11 mouse cellular contexts compared by ENCODE assay signal in the genomic region with DNA sequence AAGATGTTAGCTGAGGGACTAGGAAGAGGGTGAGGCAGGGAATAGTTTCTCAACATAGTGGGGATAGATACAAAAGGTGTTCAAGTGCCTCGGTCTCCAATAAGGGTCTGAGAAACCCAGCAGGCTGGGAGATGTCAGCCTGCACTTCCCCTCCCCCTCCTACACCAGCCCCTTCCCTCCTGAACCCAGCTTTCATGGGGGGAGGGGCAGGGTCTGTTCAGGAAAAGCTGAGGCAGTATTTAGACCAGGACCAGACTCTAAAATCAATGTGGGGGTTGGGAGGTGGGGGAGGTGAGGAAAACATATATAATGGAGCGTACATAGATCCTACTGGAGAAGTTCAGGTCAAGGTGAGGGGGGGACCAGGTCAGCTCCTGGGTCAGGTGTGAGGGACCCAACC. TPM values are rescaled to one million over a fixed set of nuclear protein-coding genes. Genes with fewer than 3 reads are reported as not detected.
DNase-seq lines count a peak whose midpoint lies in the region; ATAC-seq lines count a peak whose summit lies in the region.
"Had no signal": no experiment of that assay in that cellular context is flagged by ENCODE, and none has a peak within 500 bp of the region (broad histone marks: within the 10 kb centered on the region; RNA-seq: fewer than 3 reads in every experiment).

No protein-coding gene starts in this region.

- H3K4me2 ChIP-seq in heart, embryonic 15.5 days, result peak overlapping the region; percentile 95
- H3K4me2 ChIP-seq in midbrain, embryonic 15.5 days, result no peak overlapping the region
- peak overlapping the region; percentile 83 for H3K4me2 ChIP-seq in limb, embryonic 11.5 days (ENCODE audit: low read depth, severe bottlenecking)
- H3K4me2 ChIP-seq in stomach, embryonic 16.5 days (ENCODE audit: low read depth, low read length), result peak overlapping the region; percentile 91

- H3K27me3 ChIP-seq in heart, embryonic 15.5 days, result peaks cover 21% of the 10 kb centered on the region
- H3K27me3 ChIP-seq in midbrain, embryonic 10.5 days (ENCODE audit: low read depth, poor library complexity, severe bottlenecking), result peaks cover 50% of the 10 kb centered on the region
- H3K27me3 ChIP-seq in midbrain, embryonic 15.5 days (replicated peaks), result peaks cover 11% of the 10 kb centered on the region; the same call in 1 of the 2 replicates
- no peaks in the 10 kb centered on the region for H3K27me3 ChIP-seq in limb, embryonic 11.5 days (ENCODE audit: control insufficient read depth, insufficient read depth, low read length)
- H3K27me3 ChIP-seq in stomach, embryonic 16.5 days (ENCODE audit: control insufficient read depth, insufficient read depth, low read length), result no peaks in the 10 kb centered on the region

- peak overlapping the region; percentile 52 for H3K4me3 ChIP-seq in heart, embryonic 15.5 days
- H3K4me3 ChIP-seq in midbrain, embryonic 10.5 days, result peak overlapping the region; percentile 65; the same call in 1 of the 2 replicates
- H3K4me3 ChIP-seq in midbrain, embryonic 15.5 days, result no peak overlapping the region
- H3K4me3 ChIP-seq in limb, embryonic 11.5 days (ENCODE audit: low read depth, low read length), result no peak overlapping the region
- peak overlapping the region; percentile 64 for H3K4me3 ChIP-seq in stomach, embryonic 16.5 days (replicated peaks; ENCODE audit: low read length)

- no peaks in the 10 kb centered on the region for H3K36me3 ChIP-seq in heart, embryonic 15.5 days
- no peaks in the 10 kb centered on the region for H3K36me3 ChIP-seq in midbrain, embryonic 10.5 days
- H3K36me3 ChIP-seq in midbrain, embryonic 15.5 days (replicated peaks), result no peaks in the 10 kb centered on the region
- no peaks in the 10 kb centered on the region for H3K36me3 ChIP-seq in limb, embryonic 11.5 days (ENCODE audit: control insufficient read depth, insufficient read depth, low read length)
- no peaks in the 10 kb centered on the region for H3K36me3 ChIP-seq in stomach, embryonic 16.5 days (ENCODE audit: control insufficient read depth, insufficient read depth, low read length)

- 27% methylated on average over 2 of the region's 2 CpGs for WGBS in heart, embryonic 15.5 days
- 40% methylated on average over 2 of the region's 2 CpGs for WGBS in midbrain, embryonic 10.5 days
- WGBS in midbrain, embryonic 15.5 days, result 42% methylated on average over 2 of the region's 2 CpGs
- WGBS in limb, embryonic 11.5 days, result 34% methylated on average over 2 of the region's 2 CpGs
- WGBS in stomach, embryonic 16.5 days, result 34% methylated on average over 2 of the region's 2 CpGs

- H3K4me1 ChIP-seq in heart, embryonic 15.5 days (replicated peaks), result peaks cover 22% of the 10 kb centered on the region
- peaks cover 39% of the 10 kb centered on the region for H3K4me1 ChIP-seq in midbrain, embryonic 10.5 days
- H3K4me1 ChIP-seq in midbrain, embryonic 15.5 days, result peaks cover 9% of the 10 kb centered on the region; the same call in 1 of the 2 replicates
- H3K4me1 ChIP-seq in limb, embryonic 11.5 days (ENCODE audit: control insufficient read depth, insufficient read depth, low read length), result peaks cover 34% of the 10 kb centered on the region
- H3K4me1 ChIP-seq in stomach, embryonic 16.5 days (ENCODE audit: control insufficient read depth, insufficient read depth, low read length), result peaks cover 4% of the 10 kb centered on the region; the same call in 1 of the 2 replicates

- H3K27ac ChIP-seq in heart, embryonic 15.5 days, result peak overlapping the region; percentile 34; the same call in 1 of the 2 replicates
- H3K27ac ChIP-seq in midbrain, embryonic 10.5 days (replicated peaks), result no peak overlapping the region
- no peak overlapping the region for H3K27ac ChIP-seq in midbrain, embryonic 15.5 days
- H3K27ac ChIP-seq in limb, embryonic 11.5 days (replicated peaks; ENCODE audit: low read depth, low read length), result no peak overlapping the region
- peak overlapping the region; percentile 6; the same call in 1 of the 2 replicates for H3K27ac ChIP-seq in stomach, embryonic 16.5 days (ENCODE audit: low read length)

- no peak overlapping the region for H3K9ac ChIP-seq in heart, embryonic 15.5 days
- no peak overlapping the region for H3K9ac ChIP-seq in midbrain, embryonic 15.5 days
- H3K9ac ChIP-seq in limb, embryonic 11.5 days (ENCODE audit: low read length), result no peak overlapping the region
- peak overlapping the region; percentile 81 for H3K9ac ChIP-seq in stomach, embryonic 16.5 days (ENCODE audit: low read length)

- ATAC-seq in heart, embryonic 15.5 days (replicated peaks; ENCODE audit: insufficient number of reproducible peaks, insufficient read depth, low FRiP score, low read depth), result no peak
- ATAC-seq in midbrain, embryonic 15.5 days (replicated peaks), result no peak
- ATAC-seq in limb, embryonic 11.5 days (ENCODE audit: insufficient number of reproducible peaks, low FRiP score, low TSS enrichment, low read depth), result no peak
- no peak for ATAC-seq in stomach, embryonic 16.5 days (ENCODE audit: insufficient read depth, low FRiP score)
- ATAC-seq: CD4-positive, CD25-positive, alpha-beta regulatory T cell, adult 4 months had no signal

- H3K9me3 ChIP-seq in heart, embryonic 15.5 days (replicated peaks), result no peaks in the 10 kb centered on the region
- no peaks in the 10 kb centered on the region for H3K9me3 ChIP-seq in midbrain, embryonic 10.5 days (replicated peaks)
- H3K9me3 ChIP-seq in midbrain, embryonic 15.5 days, result no peaks in the 10 kb centered on the region
- no peaks in the 10 kb centered on the region for H3K9me3 ChIP-seq in limb, embryonic 11.5 days (ENCODE audit: control insufficient read depth, low read length)
- H3K9me3 ChIP-seq in stomach, embryonic 16.5 days (replicated peaks; ENCODE audit: control insufficient read depth, low read length), result no peaks in the 10 kb centered on the region

- DNase-seq in heart, adult 9 months (ENCODE audit: low spot score in 2 of 2), result no peak
- no peak for DNase-seq in midbrain, embryonic 10.5 days (ENCODE audit: low spot score)
- DNase-seq in limb, embryonic 11.5 days (ENCODE audit: low spot score), result peak; percentile 53
- no peak for DNase-seq in left cerebral cortex, adult 11 months (ENCODE audit: low spot score)
- DNase-seq in cerebellum, postnatal 10 days, result no peak
- DNase-seq: gastrocnemius, postnatal 36 days; kidney, adult 8-10 months had no signal

RNA-seq across cellular contexts. Expression of gene Myrf, which starts 1.1 kb away (rescaled TPM):
- 4.8 and 7.8 TPM in 2 replicates for polyA plus RNA-seq in heart, embryonic 15.5 days (2015; fragmentation: Nextera tagmentation; extraction: Ambion mirVana)
- polyA plus RNA-seq in midbrain, embryonic 10.5 days (2016; fragmentation: Nextera tagmentation; extraction: Ambion mirVana), result 2.1 and 2.2 TPM in 2 replicates
- polyA plus RNA-seq in midbrain, embryonic 15.5 days (2015; fragmentation: Nextera tagmentation; extraction: Ambion mirVana), result 0.62 and 0.79 TPM in 2 replicates
- polyA plus RNA-seq in limb, embryonic 11.5 days (2014; fragmentation: Nextera tagmentation; extraction: Ambion mirVana), result 4.4 and 4.6 TPM in 2 replicates
- polyA plus RNA-seq in stomach, embryonic 16.5 days (2015; fragmentation: Nextera tagmentation; extraction: Ambion mirVana), result 16.6 and 17.6 TPM in 2 replicates

RNA-seq across cellular contexts. Expression of gene Fen1, which starts 35.5 kb away (rescaled TPM):
- 39.9 and 53.3 TPM in 2 replicates for polyA plus RNA-seq in heart, embryonic 15.5 days (2015; fragmentation: Nextera tagmentation; extraction: Ambion mirVana)
- 165 and 188 TPM in 2 replicates for polyA plus RNA-seq in midbrain, embryonic 10.5 days (2016; fragmentation: Nextera tagmentation; extraction: Ambion mirVana)
- 25.5 and 27.8 TPM in 2 replicates for polyA plus RNA-seq in midbrain, embryonic 15.5 days (2015; fragmentation: Nextera tagmentation; extraction: Ambion mirVana)
- 135 and 140 TPM in 2 replicates for polyA plus RNA-seq in limb, embryonic 11.5 days (2014; fragmentation: Nextera tagmentation; extraction: Ambion mirVana)
- 72.3 and 83.6 TPM in 2 replicates for polyA plus RNA-seq in stomach, embryonic 16.5 days (2015; fragmentation: Nextera tagmentation; extraction: Ambion mirVana)

RNA-seq across cellular contexts. Expression of gene Tmem258, which starts 35.6 kb away (rescaled TPM):
- 351 and 380 TPM in 2 replicates for polyA plus RNA-seq in heart, embryonic 15.5 days (2015; fragmentation: Nextera tagmentation; extraction: Ambion mirVana)
- polyA plus RNA-seq in midbrain, embryonic 10.5 days (2016; fragmentation: Nextera tagmentation; extraction: Ambion mirVana), result 351 and 361 TPM in 2 replicates
- polyA plus RNA-seq in midbrain, embryonic 15.5 days (2015; fragmentation: Nextera tagmentation; extraction: Ambion mirVana), result 324 and 334 TPM in 2 replicates
- polyA plus RNA-seq in limb, embryonic 11.5 days (2014; fragmentation: Nextera tagmentation; extraction: Ambion mirVana), result 419 and 442 TPM in 2 replicates
- polyA plus RNA-seq in stomach, embryonic 16.5 days (2015; fragmentation: Nextera tagmentation; extraction: Ambion mirVana), result 400 and 452 TPM in 2 replicates

RNA-seq across cellular contexts. Expression of gene Fads1, which starts 56.7 kb away (rescaled TPM):
- polyA plus RNA-seq in heart, embryonic 15.5 days (2015; fragmentation: Nextera tagmentation; extraction: Ambion mirVana), result 39.4 and 52.1 TPM in 2 replicates
- polyA plus RNA-seq in midbrain, embryonic 10.5 days (2016; fragmentation: Nextera tagmentation; extraction: Ambion mirVana), result 171 and 192 TPM in 2 replicates
- polyA plus RNA-seq in midbrain, embryonic 15.5 days (2015; fragmentation: Nextera tagmentation; extraction: Ambion mirVana), result 175 and 182 TPM in 2 replicates
- polyA plus RNA-seq in limb, embryonic 11.5 days (2014; fragmentation: Nextera tagmentation; extraction: Ambion mirVana), result 138 and 145 TPM in 2 replicates
- 107 and 117 TPM in 2 replicates for polyA plus RNA-seq in stomach, embryonic 16.5 days (2015; fragmentation: Nextera tagmentation; extraction: Ambion mirVana)

Comparison
In these comparisons a context has a peak if more than half of its experiments do, and no peak if none do; other contexts are left out.
1. H3K4me3 ChIP-seq: peak in heart, embryonic 15.5 days (single experiment), midbrain, embryonic 10.5 days (single experiment) and stomach, embryonic 16.5 days (single experiment); none in midbrain, embryonic 15.5 days (single experiment) and limb, embryonic 11.5 days (single experiment).
2. H3K27ac ChIP-seq: peak in heart, embryonic 15.5 days (single experiment) and stomach, embryonic 16.5 days (single experiment); none in midbrain, embryonic 10.5 days (single experiment), midbrain, embryonic 15.5 days (single experiment) and limb, embryonic 11.5 days (single experiment).